Mouse (Mus musculus): ENCODE results near the gene Pip4k2c.
A peak's percentile ranks its signal among the peaks of the same experiment; 100 is the strongest.

Pip4k2c gene

GRCm38 (mm10) chr10:127176756-127177155, 34.6 kb downstream of the Pip4k2c start:
- no peaks in the 10 kb centered on the region for H3K27me3 ChIP-seq (ENCODE audit: control insufficient read depth, insufficient read depth, low read length, poor library complexity, severe bottlenecking)
- H3K36me3 ChIP-seq (ENCODE audit: control insufficient read depth, insufficient read depth, low read length, poor library complexity, severe bottlenecking): peaks cover 4% of the 10 kb centered on the region
- DNase-seq (ENCODE audit: low read depth, low spot score): no peak

GRCm38 (mm10) chr10:127176228-127176627, 35.2 kb downstream of the Pip4k2c start:
- Histone ChIP-seq H3K36me3 (ENCODE audit: control insufficient read depth, insufficient read depth, low read length, poor library complexity, severe bottlenecking) (peaks cover 8% of the 10 kb centered on the region), H3K27me3 (ENCODE audit: control insufficient read depth, insufficient read depth, low read length, poor library complexity, severe bottlenecking) (no peaks in the 10 kb centered on the region)
- no peak for DNase-seq (ENCODE audit: low read depth, low spot score)

GRCm38 (mm10) chr10:127174170-127174569, 37.2 kb downstream of the Pip4k2c start:
- peaks cover 13% of the 10 kb centered on the region for H3K36me3 ChIP-seq (ENCODE audit: control insufficient read depth, insufficient read depth, low read length, poor library complexity, severe bottlenecking)
- no peak for DNase-seq (ENCODE audit: low read depth, low spot score)

GRCm38 (mm10) chr10:127173148-127174065, 38.0 kb downstream of the Pip4k2c start:
- Histone ChIP-seq H3K36me3 (ENCODE audit: control insufficient read depth, insufficient read depth, low read length, poor library complexity, severe bottlenecking) (peaks cover 14% of the 10 kb centered on the region), H3K27me3 (ENCODE audit: control insufficient read depth, insufficient read depth, low read length, poor library complexity, severe bottlenecking) (no peaks in the 10 kb centered on the region)
- no peak for DNase-seq (ENCODE audit: low read depth, low spot score)

More at GRCm38 (mm10) chr10:127174170-127174569, 37.2 kb downstream of the Pip4k2c start:
- H3K27me3 ChIP-seq (ENCODE audit: control insufficient read depth, insufficient read depth, low read length, poor library complexity, severe bottlenecking): no peaks in the 10 kb centered on the region

GRCm38 (mm10) chr10:127171631-127172200, 39.7 kb downstream of the Pip4k2c start:
- H3K36me3 ChIP-seq (ENCODE audit: control insufficient read depth, insufficient read depth, low read length, poor library complexity, severe bottlenecking): peaks cover 15% of the 10 kb centered on the region
- no peak for DNase-seq (ENCODE audit: low read depth, low spot score)

GRCm38 (mm10) chr10:127170837-127171272, 40.5 kb downstream of the Pip4k2c start:
- DNase-seq (ENCODE audit: low read depth, low spot score): peak; percentile 88
- Histone ChIP-seq H3K36me3 (ENCODE audit: control insufficient read depth, insufficient read depth, low read length, poor library complexity, severe bottlenecking) (peaks cover 15% of the 10 kb centered on the region), H3K27me3 (ENCODE audit: control insufficient read depth, insufficient read depth, low read length, poor library complexity, severe bottlenecking) (no peaks in the 10 kb centered on the region)

More at GRCm38 (mm10) chr10:127171631-127172200, 39.7 kb downstream of the Pip4k2c start:
- no peaks in the 10 kb centered on the region for H3K27me3 ChIP-seq (ENCODE audit: control insufficient read depth, insufficient read depth, low read length, poor library complexity, severe bottlenecking)

GRCm38 (mm10) chr10:127170002-127170401, 41.4 kb downstream of the Pip4k2c start:
- no peaks in the 10 kb centered on the region for H3K27me3 ChIP-seq (ENCODE audit: control insufficient read depth, insufficient read depth, low read length, poor library complexity, severe bottlenecking)
- peaks cover 15% of the 10 kb centered on the region for H3K36me3 ChIP-seq (ENCODE audit: control insufficient read depth, insufficient read depth, low read length, poor library complexity, severe bottlenecking)
- no peak for DNase-seq (ENCODE audit: low read depth, low spot score)

- Histone ChIP-seq H3K36me3 (ENCODE audit: control insufficient read depth, insufficient read depth, low read length, poor library complexity, severe bottlenecking) (peaks cover 15% of the 10 kb centered on the region), H3K27me3 (ENCODE audit: control insufficient read depth, insufficient read depth, low read length, poor library complexity, severe bottlenecking) (no peaks in the 10 kb centered on the region)
- no peak for DNase-seq (ENCODE audit: low read depth, low spot score)
These were observed 43.7 kb downstream of the Pip4k2c start for GRCm38 (mm10) chr10:127167614-127168192.

GRCm38 (mm10) chr10:127166771-127167613, 44.4 kb downstream of the Pip4k2c start:
- Histone ChIP-seq H3K27me3 (ENCODE audit: control insufficient read depth, insufficient read depth, low read length, poor library complexity, severe bottlenecking) (no peaks in the 10 kb centered on the region), H3K36me3 (ENCODE audit: control insufficient read depth, insufficient read depth, low read length, poor library complexity, severe bottlenecking) (peaks cover 13% of the 10 kb centered on the region)
- peak; percentile 46 for DNase-seq (ENCODE audit: low read depth, low spot score)

GRCm38 (mm10) chr10:127166404-127166715, 45.0 kb downstream of the Pip4k2c start:
- Histone ChIP-seq H3K36me3 (ENCODE audit: control insufficient read depth, insufficient read depth, low read length, poor library complexity, severe bottlenecking) (peaks cover 7% of the 10 kb centered on the region), H3K27me3 (ENCODE audit: control insufficient read depth, insufficient read depth, low read length, poor library complexity, severe bottlenecking) (no peaks in the 10 kb centered on the region)
- no peak for DNase-seq (ENCODE audit: low read depth, low spot score)

- Histone ChIP-seq H3K36me3 (ENCODE audit: control insufficient read depth, insufficient read depth, low read length, poor library complexity, severe bottlenecking) (peaks cover 7% of the 10 kb centered on the region), H3K27me3 (ENCODE audit: control insufficient read depth, insufficient read depth, low read length, poor library complexity, severe bottlenecking) (no peaks in the 10 kb centered on the region)
- DNase-seq (ENCODE audit: low read depth, low spot score): peak; percentile 78
These were observed 45.6 kb downstream of the Pip4k2c start for GRCm38 (mm10) chr10:127165654-127166403.

GRCm38 (mm10) chr10:127165354-127165653, 46.1 kb downstream of the Pip4k2c start:
- Histone ChIP-seq H3K36me3 (ENCODE audit: control insufficient read depth, insufficient read depth, low read length, poor library complexity, severe bottlenecking) (peaks cover 7% of the 10 kb centered on the region), H3K27me3 (ENCODE audit: control insufficient read depth, insufficient read depth, low read length, poor library complexity, severe bottlenecking) (no peaks in the 10 kb centered on the region)
- DNase-seq (ENCODE audit: low read depth, low spot score): no peak

GRCm38 (mm10) chr10:127164631-127165353, 46.6 kb downstream of the Pip4k2c start, which contains the start of gene B4galnt1:
B4galnt1 (plus strand) TSS chr10:127165225.
- H3K27me3 ChIP-seq (ENCODE audit: control insufficient read depth, insufficient read depth, low read length, poor library complexity, severe bottlenecking): no peaks in the 10 kb centered on the region
- peaks cover 5% of the 10 kb centered on the region for H3K36me3 ChIP-seq (ENCODE audit: control insufficient read depth, insufficient read depth, low read length, poor library complexity, severe bottlenecking)
- peak; percentile 96 for DNase-seq (ENCODE audit: low read depth, low spot score)
